Mouse (Mus musculus) G1E-ER4 (cell line): ENCODE results near the gene Ppp2r5a. TPM values are rescaled to one million over a fixed set of nuclear protein-coding genes. Genes with fewer than 3 reads are reported as not detected.

Experiments
- GATA1 ChIP-seq: IDR thresholded peaks from one replicate; pipeline ENCODE4 v1.8.0; 2012; ENCODE audit warnings: low read length, inconsistent platforms
- polyA plus RNA-seq: library from polyadenylated mRNA; stranded (reverse); fragments of >175 nt; gene quantifications from 2 replicates; pipeline ENCODE4 v1.2.3, GENCODE M21; 2012

Ppp2r5a gene
- polyA plus RNA-seq, 1 experiment = 68.0 TPM

- no peak for TF ChIP-seq GATA1
Measured at GRCm38 (mm10) chr1:191364477-191364876, 38.6 kb downstream of the Ppp2r5a start.

- TF ChIP-seq GATA1 = no peak
Measured at GRCm38 (mm10) chr1:191362412-191362811, 40.7 kb downstream of the Ppp2r5a start.

- TF ChIP-seq GATA1 = no peak
Measured at GRCm38 (mm10) chr1:191359478-191359877, 43.6 kb downstream of the Ppp2r5a start.

- no peak for TF ChIP-seq GATA1
Measured at GRCm38 (mm10) chr1:191356936-191357335, 46.1 kb downstream of the Ppp2r5a start.

- no peak for TF ChIP-seq GATA1
Measured at GRCm38 (mm10) chr1:191353836-191354235, 49.2 kb downstream of the Ppp2r5a start.

GRCm38 (mm10) chr1:191352786-191353488, 50.1 kb downstream of the Ppp2r5a start:
- TF ChIP-seq GATA1 = no peak

GRCm38 (mm10) chr1:191350355-191350754, 52.7 kb downstream of the Ppp2r5a start:
- TF ChIP-seq GATA1 = no peak

- TF ChIP-seq GATA1 = no peak
Measured at GRCm38 (mm10) chr1:191349486-191350037, 53.5 kb downstream of the Ppp2r5a start.

- TF ChIP-seq GATA1 = no peak
Measured at GRCm38 (mm10) chr1:191348996-191349395, 54.1 kb downstream of the Ppp2r5a start.

- TF ChIP-seq GATA1 = no peak
Measured at GRCm38 (mm10) chr1:191348592-191348991, 54.5 kb downstream of the Ppp2r5a start.

- TF ChIP-seq GATA1 = no peak
Measured at GRCm38 (mm10) chr1:191347602-191348001, 55.5 kb downstream of the Ppp2r5a start.

- no peak for TF ChIP-seq GATA1
Measured at GRCm38 (mm10) chr1:191340530-191340929, 62.5 kb downstream of the Ppp2r5a start.

- TF ChIP-seq GATA1 = no peak
Measured at GRCm38 (mm10) chr1:191339876-191340275, 63.2 kb downstream of the Ppp2r5a start.

- no peak for TF ChIP-seq GATA1
Measured at GRCm38 (mm10) chr1:191334500-191334899, 68.6 kb downstream of the Ppp2r5a start.

GRCm38 (mm10) chr1:191330356-191330755, 72.7 kb downstream of the Ppp2r5a start:
- TF ChIP-seq GATA1 = no peak

- TF ChIP-seq GATA1 = no peak
Measured at GRCm38 (mm10) chr1:191328019-191328441, 75.0 kb downstream of the Ppp2r5a start.

- no peak for TF ChIP-seq GATA1
Measured at GRCm38 (mm10) chr1:191327258-191327657, 75.8 kb downstream of the Ppp2r5a start.
